Mouse (Mus musculus) megakaryocyte-erythroid progenitor cell, adult 5-6 weeks (primary cell): ENCODE measurements at regions not wholly inside any gene's neighbourhood (a gene's known extent, or its start where the extent isn't known, plus 50 kb on each side); places are given as distances from the start of the nearest gene placed in this dataset.

Experiments used
- ATAC-seq: replicated peaks from 2 replicates; pipeline ENCODE4 v1.8.0; 2016; ENCODE audit warnings: mild to moderate bottlenecking, inconsistent platforms; ENCODE audit not compliant: severe bottlenecking, poor library complexity, low FRiP score, low TSS enrichment

DNA sequence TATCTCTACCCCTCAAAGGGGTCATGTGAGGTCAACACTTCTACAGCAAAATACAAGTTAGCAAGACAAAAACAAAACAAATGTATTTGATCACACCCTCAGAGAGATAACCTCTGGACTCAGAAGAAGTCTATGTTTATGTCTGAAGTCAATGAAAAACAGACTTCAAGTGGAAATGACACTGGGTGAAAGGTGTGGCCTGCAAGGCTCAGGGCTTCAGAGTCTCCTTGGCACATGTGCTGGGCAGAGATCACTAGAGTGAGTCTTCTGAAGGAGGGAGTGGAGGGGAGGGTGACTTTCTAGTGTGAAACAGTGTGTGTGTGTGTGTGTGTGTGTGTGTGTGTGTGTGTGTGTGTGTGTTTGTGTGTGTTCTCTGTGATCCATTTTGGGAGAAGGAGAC lies 68.2 kb downstream of the Il12a start:
- no peak for ATAC-seq

DNA sequence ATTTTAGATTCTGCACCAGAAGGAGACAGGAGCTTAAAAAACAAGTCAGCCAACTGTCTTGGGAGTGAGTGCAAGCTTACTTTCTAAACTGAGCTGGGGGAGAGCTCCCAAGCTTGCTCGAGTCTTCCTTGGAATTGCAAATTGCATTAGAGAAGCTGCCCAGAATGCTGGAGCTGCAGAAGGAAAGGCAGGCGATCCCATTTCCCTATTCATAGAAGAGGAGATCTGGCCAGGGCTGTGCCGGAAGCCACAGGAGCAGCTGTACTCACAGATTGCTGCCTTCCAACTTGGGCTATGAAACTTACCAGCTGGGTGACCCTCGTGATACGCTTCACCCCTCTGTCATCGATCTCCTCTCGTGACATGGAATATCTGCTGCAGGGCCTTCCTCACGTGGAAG lies 68.9 kb downstream of the Il12a start:
- ATAC-seq, result peak; percentile 69

DNA sequence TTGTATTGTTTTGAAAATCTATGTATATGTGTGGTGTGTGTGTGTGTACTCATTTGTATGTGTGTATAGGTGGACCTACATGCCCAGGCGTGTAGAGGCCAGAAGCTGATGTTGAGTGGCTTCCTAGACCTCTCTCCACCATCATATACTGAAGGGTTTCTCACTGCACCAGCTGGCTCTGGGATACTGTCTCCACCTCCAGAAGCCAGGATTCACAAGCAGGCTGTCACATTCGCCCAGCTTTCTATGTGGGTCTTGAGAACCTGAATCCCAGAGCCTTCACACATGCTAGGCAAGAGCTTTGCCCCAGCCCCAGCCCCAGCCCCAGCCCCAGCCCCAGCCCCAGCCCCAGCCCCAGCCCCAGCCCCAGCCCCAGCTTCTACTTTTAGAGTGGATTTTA lies 70.4 kb downstream of the Il12a start:
- no peak for ATAC-seq

DNA sequence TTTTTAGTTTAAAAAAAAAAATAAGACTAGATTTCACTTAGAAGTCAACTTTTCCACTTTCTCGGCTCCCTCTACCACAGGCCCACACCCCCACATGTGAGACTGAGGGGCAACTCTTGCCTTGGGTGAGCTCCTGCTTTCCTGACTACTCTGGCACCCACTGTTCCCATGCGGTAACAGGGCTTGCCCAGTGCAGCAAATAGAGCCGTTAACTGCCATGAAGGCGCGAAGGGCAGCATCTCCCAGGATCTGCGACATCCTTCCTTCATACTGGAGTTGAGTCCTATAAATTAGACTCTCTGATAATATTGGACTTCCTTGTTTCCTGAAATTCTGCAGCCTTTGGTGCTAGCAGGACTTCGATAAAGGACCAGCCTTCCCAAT lies 70.8 kb downstream of the Il12a start:
- ATAC-seq, result no peak

DNA sequence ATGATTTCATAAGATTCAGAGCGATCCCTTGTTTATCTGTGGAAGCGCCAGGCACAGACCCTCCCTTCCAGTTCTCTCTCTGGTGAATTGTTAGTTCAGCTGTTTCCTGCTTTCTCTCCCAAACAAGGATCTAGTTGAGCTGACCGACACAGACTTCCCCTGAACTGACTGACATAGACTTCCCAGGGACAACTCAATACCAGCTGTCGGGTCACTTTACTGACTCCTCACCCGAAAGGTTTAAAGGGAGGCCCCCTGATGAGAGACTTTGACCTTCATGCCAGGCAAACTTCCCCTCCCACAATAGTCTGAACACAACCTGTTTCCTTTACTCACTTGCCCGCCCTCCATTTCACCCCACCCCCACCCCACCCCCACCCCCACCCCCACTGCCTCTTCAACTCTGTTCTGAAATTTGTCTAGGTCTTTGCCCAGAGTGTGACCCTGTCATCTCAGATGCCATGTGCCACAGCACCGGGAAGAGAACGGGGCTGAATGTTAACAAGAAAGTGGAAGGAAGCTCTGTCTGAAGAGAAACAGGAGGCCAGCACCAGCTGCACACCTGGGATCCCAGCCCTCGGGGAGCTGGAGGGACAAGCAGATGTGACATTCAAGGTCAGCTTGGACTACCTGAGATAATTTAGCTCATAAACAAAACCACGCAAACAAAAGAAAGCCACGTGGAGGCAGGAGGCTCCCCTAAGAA lies 71.3 kb downstream of the Il12a start:
- ATAC-seq, result no peak

DNA sequence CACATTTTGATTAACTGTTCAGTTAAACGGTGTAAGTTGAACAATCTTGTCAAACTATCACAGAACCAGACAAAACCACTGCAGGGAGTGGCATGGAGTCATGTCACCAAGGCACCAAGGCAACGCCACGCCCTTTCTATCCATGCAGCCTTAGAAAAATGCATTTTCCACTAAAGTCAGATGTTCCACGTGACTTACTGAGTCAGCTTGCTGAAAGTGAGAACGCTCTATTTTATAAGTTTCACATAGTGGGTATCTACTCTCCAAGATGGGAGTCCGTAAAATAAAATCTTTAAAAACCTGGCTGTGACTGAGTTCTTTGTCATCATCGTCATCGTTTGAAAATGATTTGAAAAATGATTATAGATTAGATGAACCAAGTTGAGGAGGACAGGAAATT lies 72.5 kb downstream of the Il12a start:
- ATAC-seq, result no peak

DNA sequence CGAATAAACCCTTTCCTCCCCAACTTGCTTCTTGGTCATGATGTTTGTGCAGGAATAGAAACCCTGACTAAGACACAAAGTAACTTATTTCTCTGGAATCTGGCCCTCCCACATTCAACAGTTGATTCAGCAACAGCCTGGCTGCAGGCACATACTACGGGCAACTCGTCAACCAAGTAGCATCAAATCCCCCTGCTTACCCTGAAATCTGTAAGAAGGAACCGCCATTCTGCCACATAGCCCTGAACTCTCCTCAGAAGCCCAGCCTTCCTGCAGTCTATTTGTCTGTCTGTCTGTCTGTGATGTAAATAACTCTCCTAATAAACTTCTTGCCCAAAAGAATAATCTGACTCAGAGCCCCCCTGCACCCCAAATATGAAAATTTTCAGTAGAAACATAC lies 73.9 kb downstream of the Il12a start:
- no peak for ATAC-seq

DNA sequence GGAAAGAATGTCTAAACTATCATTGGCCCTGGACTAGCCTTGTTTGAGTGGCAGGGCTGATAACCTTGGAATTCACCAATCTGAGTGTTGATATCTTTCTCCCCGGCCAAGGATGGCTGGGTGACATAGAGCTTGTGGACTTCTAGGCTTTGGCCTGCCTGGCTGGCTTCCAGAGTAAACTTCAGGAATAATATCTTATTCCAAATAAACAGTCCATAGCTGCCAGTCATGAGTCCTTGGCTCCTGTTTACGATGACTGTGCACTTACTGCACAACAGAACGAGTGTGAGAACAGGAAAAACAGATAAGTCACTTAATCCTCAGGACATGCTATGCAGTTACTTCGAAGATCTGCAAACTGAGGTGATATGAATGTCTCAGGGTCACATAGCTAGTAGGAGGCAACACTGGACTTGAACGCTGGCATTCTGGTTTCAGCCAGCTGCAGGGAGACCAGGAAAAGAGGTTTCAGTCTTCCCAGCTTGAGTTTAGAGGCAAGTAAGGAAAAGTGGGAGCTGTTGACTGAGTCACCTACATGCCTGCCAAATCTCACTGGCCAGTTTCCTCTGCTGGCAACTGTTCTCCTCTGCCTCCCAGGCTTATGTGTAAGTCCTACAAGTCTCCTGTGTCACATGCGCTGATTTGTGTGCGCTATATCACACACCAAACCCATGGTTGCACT lies 74.6 kb downstream of the Il12a start:
- peak; percentile 60 for ATAC-seq

DNA sequence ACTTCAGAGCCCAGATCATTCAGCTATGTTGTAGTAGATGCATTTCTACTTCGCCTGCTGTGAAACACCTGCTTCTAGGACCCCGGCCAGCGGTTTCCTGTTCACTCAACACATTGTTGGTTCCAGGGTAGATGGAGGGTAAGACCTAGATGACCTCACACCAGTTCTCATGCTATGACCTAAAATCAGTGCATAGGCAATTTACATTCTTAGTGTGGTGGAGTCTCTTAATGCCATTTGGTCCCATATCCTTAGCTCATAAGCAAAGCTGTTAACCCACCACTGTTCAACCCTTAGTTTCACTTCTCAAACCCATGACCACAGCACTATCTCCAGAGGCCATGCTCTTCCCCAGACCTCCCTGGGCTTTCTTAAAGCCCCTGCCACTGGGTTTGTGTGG lies 81.1 kb downstream of the Il12a start:
- no peak for ATAC-seq

DNA sequence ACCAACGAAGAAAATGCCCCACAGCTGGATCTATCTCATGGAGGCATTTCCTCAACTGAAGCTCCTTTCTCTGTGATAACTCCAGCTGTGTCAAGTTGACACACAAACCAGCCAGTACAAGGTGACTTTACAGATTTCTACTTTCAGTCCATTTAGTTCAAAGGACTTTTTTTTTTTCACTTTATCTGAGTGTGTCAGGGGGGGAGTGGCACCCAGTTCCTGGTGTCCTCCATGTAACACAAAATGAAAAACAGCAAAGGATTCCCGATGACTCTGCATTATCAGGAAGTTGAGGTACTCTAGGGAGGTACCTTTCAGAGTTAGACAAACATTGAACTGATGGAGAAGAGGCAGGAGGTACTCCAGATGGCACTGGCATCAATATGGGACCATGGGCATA lies 87.4 kb downstream of the Il12a start:
- peak; percentile 67 for ATAC-seq

DNA sequence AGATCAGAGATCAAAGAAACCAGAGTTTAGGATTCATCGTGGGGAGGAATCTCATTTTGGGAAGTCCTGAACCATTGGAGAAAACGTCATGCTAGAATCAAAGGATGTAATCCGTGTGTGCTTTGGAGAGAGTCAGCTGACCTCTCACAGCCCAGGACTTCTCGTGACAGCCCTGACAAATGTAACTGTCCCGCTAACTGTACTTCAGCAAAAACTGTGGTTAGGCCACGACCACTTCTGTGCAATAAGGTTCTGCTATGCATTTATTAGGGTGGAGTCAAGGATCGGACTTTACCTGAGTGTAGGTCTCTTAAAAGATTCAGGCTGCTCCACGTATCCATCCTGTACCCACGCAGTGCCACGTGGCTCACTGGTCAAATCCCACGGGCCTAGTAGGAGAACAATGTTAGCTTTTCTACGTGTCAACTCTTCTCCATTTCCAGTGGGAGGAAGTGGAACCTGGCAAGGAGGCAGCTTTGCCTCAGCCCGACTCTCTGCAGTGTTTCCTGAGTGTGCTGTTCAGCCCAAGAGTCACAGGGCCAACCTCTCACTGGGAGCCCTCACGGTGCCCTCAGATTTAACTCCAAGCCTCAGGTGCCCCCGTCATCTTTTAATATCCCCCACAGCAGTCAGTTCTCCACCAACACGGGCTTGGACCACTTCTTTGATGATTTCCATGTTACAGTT lies 88.1 kb downstream of the Il12a start:
- ATAC-seq, result no peak

DNA sequence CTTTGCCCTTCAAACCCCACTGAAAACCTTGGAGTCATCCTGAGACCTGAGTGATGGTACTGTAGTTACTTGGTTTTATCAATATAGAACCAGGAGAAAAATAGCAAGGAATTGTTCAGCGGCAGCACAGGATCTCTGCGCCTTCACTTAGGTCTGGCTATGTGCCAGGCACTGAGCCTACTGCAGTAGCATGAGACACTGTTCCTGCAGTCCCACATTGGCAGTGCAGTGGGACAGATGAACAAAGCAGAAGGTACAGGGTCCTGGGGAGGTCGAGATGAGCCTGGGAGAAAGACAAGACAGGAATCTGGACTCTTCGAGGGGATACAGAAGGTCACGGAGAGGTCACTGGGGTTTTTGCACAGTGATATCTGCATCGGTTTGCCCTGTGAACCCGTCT lies 88.5 kb upstream of the 1110032F04Rik start:
- no peak for ATAC-seq

DNA sequence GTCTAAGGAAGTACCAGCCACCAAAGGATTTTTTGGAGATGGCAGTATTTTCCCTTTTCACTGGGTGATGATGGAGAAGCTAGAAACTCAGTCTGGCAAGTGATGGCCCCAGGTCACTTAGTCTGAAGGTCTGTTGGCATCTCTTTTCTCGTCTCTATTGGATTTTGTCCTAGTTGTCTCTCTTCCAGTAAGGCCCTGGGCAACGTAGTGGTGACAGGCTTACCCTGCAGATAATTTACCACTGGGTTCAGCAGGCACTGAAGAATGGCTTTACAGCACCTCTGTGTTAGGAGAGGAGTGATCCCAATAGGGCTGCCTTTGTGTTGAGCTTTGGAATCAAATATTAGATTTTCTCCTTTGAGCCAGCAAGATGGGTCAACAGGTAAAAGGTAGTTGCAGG lies 87.9 kb upstream of the 1110032F04Rik start:
- ATAC-seq, result no peak

DNA sequence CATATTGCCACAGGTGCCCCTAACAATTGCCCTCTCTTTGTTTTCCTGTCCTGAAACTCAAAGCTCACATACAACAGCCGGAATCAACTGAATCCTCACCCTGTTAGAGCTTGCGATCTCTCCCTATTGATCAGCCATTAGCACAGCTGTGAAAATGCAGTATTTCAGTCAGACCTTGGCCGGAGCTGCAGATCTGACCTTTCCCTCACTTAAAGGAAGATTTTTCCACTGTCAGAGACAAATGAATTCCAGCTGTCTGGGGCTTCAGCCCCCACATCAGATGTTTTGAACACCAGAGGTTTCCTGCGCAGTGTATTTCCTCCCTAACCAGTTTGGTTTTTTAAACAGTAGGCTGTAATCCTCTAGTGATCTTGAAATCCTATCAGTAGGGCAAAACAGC lies 87.0 kb upstream of the 1110032F04Rik start:
- ATAC-seq, result no peak

DNA sequence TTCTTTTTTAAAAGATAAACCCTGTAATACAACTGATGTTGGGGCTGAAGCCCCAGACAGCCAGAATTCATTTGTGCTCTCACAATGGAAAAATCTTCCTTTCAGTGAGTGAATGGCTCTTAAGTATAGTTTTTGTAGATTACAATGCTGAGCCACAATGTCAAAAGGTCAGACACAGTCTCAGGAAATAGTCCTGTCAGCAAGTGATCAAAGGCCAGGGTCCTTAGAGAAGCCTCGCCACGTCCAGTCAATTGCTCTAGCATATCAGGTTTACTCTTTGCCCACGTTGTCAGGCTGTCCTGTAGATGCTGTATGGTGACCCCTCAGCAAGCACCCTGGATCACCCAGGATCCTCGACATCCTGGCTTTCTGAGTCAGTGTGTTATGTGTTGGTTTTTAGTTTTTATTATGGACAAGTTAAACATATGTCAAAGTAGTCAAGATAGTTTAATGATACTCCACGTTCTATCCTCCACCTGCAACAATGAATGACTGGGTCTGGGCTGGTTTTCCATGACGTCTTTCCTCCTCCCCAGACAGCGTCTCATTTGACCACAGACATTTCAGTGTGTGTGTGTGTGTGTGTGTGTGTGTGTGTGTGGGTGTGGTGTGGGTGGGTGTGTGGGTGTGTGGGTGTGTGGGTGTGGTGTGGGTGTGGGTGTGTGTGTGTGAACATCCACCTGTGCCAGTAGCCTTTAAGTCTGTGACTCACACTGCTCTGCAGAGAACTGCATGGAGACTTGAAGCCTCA lies 85.5 kb upstream of the 1110032F04Rik start:
- ATAC-seq, result no peak

DNA sequence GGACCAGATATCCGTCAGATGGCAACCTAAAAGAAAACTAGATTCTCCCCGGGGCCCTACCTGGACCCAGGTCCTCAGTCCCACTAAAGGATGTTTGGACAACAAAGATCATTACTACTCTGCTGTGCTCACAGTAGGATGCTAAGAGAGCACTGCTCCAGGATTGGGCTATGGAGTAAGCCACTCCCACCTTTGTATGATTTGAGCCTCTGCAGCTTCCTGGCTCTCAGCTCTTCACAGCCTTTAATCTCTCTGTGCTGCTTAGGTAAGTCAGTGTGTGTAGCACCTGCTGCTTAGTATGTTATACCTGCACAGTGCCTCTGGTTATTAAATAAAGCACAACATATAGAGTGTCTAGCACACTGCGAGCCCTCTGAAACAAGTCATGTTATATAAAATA lies 82.6 kb upstream of the 1110032F04Rik start:
- ATAC-seq, result no peak

DNA sequence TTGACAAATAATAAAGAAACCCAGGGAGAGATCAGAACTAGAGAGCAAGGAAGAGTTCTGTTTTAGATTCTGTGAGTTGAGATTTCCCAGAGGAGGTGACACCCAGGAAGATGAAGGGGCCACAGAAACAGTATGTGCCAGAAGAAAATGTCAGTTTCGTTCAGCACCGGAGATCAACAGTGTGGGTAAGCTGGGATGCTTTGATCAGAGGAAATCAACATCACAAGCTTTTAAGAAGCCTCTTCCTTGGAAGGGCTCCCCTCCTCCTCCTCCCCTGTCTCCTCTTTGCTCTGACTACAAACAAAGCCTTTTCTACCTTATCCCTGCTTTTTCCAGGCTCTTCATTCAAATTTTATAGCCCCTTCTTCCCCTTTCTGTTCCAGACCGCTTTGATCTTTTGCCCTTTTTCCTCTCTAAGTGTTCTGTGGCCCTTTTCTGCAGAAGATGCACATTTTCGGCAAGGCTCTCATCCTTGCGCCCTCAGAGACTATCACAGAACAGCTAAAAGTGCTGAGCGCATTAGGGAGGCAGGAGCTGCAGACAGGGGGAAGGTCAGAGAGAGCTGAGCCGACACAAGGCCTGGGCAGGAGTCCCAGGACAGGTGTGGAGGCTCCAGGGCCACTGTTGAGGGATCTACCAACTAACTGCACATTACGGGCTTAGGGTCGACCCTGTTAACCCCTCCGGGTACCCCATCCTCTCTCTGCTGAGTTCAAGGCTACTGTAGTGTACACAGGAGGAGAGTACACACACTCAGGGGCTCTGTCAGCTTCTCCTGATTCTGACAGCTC lies 81.8 kb upstream of the 1110032F04Rik start:
- ATAC-seq, result no peak

DNA sequence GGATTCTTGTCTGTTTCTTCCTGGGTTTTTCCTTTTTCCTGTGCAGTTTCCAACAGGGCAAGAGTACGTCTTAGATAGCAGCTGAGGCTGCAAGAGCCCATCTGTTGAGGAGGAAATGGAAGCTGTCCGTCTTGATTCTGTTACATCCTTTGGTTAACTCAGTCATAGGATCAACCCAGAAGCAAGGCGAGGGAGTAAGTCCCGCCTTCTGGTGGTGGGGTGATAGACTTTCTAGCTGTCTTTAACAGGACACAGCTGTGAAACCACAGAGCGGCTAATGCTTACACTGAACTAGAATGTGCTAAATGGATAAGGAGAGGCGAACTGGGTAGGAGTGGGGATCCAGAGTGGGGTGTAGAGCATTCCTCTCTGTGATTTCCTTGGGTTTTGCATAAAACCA lies 79.9 kb upstream of the 1110032F04Rik start:
- ATAC-seq, result peak; percentile 86

DNA sequence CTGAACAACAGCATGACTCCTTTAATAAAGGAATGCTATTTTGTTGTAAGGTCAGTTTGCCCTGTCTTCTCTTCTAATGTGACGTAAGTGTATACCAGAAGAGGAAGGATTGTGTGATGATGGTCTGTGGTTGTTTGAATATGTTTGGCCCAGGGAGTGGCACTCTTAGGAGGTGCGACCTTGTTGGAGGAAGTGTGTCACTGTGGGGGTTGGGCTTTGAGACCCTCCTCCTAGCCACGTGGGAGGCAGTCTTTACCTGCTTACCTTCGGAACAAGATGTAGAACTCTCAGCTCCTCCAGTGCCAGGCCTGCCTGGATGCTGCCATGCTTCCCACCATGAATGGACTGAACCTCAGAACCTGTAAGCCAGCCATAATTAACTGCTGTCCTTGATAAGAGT lies 78.9 kb upstream of the 1110032F04Rik start:
- ATAC-seq, result no peak

DNA sequence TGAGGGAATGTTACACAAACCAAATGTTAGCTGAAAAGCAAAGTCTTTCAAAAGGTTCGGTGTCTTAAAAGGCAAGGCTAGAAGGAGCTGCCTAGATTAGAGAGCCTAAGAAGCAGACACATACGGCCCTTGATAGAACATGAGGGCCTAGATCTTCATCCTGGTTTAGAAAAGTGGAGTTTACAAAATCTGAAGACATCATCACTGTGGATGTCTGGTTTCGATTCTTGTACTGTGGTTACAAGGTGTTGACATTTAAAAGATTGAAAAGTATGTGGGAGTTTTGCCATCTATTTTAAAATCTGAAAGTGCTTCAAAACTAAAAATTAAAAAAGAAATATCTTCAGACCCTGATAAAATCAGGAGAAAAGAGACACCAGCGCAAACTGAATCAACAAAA lies 76.5 kb upstream of the 1110032F04Rik start:
- ATAC-seq, result no peak
